8 mouse cellular contexts compared by ENCODE assay signal in the genomic region with DNA sequence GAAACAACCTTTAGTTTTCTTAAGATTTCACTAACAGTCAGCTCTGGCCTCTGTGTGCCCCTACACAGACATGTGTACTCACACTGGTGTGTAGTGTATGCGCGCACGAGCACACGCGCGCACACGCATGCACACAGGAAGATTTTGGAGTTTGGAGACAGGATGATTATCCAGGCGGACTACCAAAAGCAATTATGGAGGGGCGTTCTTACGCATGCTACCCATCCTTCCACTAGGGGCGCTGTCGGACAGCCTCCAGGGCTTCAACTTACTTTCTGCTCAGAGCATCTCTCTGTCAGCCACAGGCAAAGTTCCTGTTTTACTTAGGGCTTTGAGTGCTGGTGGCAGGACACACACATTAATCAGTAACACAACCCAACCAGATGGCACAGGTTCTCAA. TPM values are rescaled to one million over a fixed set of nuclear protein-coding genes. Genes with fewer than 3 reads are reported as not detected.
DNase-seq lines count a peak whose midpoint lies in the region; ATAC-seq and TF ChIP-seq lines count a peak whose summit lies in the region.

No protein-coding gene starts in this region.

- H3ac ChIP-seq in C2C12 (ENCODE audit: control insufficient read depth, insufficient read length, low read depth): no peak overlapping the region

- H3K27me3 ChIP-seq in C2C12 (ENCODE audit: control insufficient read depth, insufficient read depth, insufficient read length): no peaks in the 10 kb centered on the region
- no peaks in the 10 kb centered on the region for H3K27me3 ChIP-seq in liver, embryonic 11.5 days (replicated peaks; ENCODE audit: control insufficient read depth, insufficient read depth, low read length)

- no peak overlapping the region for H3K4me3 ChIP-seq in C2C12 (ENCODE audit: insufficient read depth, poor library complexity, severe bottlenecking)
- H3K4me3 ChIP-seq in liver, embryonic 11.5 days (ENCODE audit: low read depth, low read length): no peak overlapping the region

- peaks cover 9% of the 10 kb centered on the region for H3K4me1 ChIP-seq in liver, embryonic 11.5 days (replicated peaks; ENCODE audit: control insufficient read depth, insufficient read depth, low read length)

- H3K79me3 ChIP-seq in C2C12 (ENCODE audit: low read depth): no peaks in the 10 kb centered on the region

- H3K27ac ChIP-seq in liver, embryonic 11.5 days (ENCODE audit: low read depth, low read length): no peak overlapping the region

- DNase-seq in MEL-GATA-1-ER (ENCODE audit: extremely low read depth, low read depth): peak; percentile 77
- peak; percentile 36 for DNase-seq in cerebellum, adult 8-10 months
- peak; percentile 79 for DNase-seq in forelimb bud, embryonic 11.5 days (ENCODE audit: low read depth, low spot score)
- peak; percentile 50 for DNase-seq in kidney, adult 18-20 months
- DNase-seq in liver, embryonic 11.5 days (ENCODE audit: low spot score): peak; percentile 56
- peak; percentile 34 for DNase-seq in yolk sac, embryonic 10.5 days (ENCODE audit: low spot score)

- H3K36me3 ChIP-seq in C2C12 (ENCODE audit: control insufficient read depth, insufficient read depth): no peaks in the 10 kb centered on the region
- no peaks in the 10 kb centered on the region for H3K36me3 ChIP-seq in liver, embryonic 11.5 days (ENCODE audit: control insufficient read depth, insufficient read depth, low read length)

- peak; percentile 31 for TF ChIP-seq CTCF in C2C12 (IDR thresholded peaks at IDR 0.05; ENCODE audit: control insufficient read depth, insufficient read depth, insufficient read length)

- ATAC-seq in liver, embryonic 11.5 days (replicated peaks; ENCODE audit: low FRiP score): no peak
- peak; percentile 58; the same call in 1 of the 2 replicates for ATAC-seq in neutrophil, adult 5-6 weeks (ENCODE audit: extremely low read depth, insufficient number of reproducible peaks, low FRiP score, poor library complexity, severe bottlenecking)

- H3K9ac ChIP-seq in liver, embryonic 11.5 days (ENCODE audit: low read depth, low read length): no peak overlapping the region

- H3K79me2 ChIP-seq in C2C12 (ENCODE audit: control insufficient read depth, insufficient read depth): no peaks in the 10 kb centered on the region

- H3K9me3 ChIP-seq in liver, embryonic 11.5 days (ENCODE audit: control insufficient read depth, low read length): no peaks in the 10 kb centered on the region

- WGBS in liver, embryonic 11.5 days: 38% methylated on average over 12 of the region's 12 CpGs

- H3K4me2 ChIP-seq in liver, embryonic 11.5 days: no peak overlapping the region

TF ChIP-seq in C2C12, 6 proteins besides CTCF, POLR2A, EP300 and RAD21:
- TF ChIP-seq MAX (IDR thresholded peaks at IDR 0.05) (no peak), FOSL1 (IDR thresholded peaks at IDR 0.05; ENCODE audit: insufficient read depth, low read length, poor library complexity, severe bottlenecking) (no peak), USF1 (IDR thresholded peaks at IDR 0.05; ENCODE audit: low read depth) (no peak), MYOD1 (IDR thresholded peaks at IDR 0.05; ENCODE audit: control insufficient read depth, insufficient read length, low read depth) (no peak), MYOG (IDR thresholded peaks at IDR 0.05; ENCODE audit: control insufficient read depth, extremely low read depth, insufficient read length) (no peak), CEBPB (IDR thresholded peaks at IDR 0.05; ENCODE audit: low read depth) (no peak)

RNA-seq across cellular contexts. Expression of a gene that starts 57.6 kb away (rescaled TPM):
- 4.6 TPM for polyA plus RNA-seq in C2C12 (2012; fragmentation: generic; extraction: Trizol)
- 21.6 and 25.3 TPM in 2 replicates for polyA plus RNA-seq in liver, embryonic 11.5 days (2014; fragmentation: Nextera tagmentation; extraction: Ambion mirVana)
- 39.0 and 56.4 TPM in 2 replicates for total RNA-seq in neutrophil, adult 5-6 weeks (2017)
